Mouse (Mus musculus) spleen, embryonic (tissue): ENCODE measurements around the gene Asb1.

Experiments
- CTCF ChIA-PET: fragments of 350-600 bp; sonication (Branson Sonifier 250); formaldehyde crosslinking; loops from one replicate; lab custom pipeline; 2022; lab: Charles Lee

Gene Asb1

GRCm38 (mm10) chr1:91601362-91602096, 61.2 kb downstream of the Asb1 start:
- CTCF ChIA-PET: no interaction called here

DNA sequence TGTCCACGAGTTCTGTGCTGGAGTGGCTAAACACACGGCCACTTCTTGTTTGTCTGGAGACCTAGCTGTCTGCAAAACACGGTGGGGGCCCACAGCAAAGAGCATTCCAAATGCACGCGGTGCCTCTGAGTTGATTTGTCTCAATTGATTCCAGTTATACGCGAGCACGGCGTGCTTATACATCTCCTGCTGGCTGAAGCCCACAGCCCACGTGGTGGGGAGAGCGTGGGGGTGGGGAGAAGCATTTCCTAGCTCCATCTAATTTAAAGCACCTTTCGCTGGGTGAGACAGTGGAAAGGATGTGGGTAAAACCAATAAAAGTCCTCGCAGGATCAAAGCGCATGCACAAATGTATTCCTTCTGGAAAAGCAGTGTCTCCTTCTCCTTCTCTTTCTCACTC, 65.3 kb downstream of the Asb1 start:
- CTCF ChIA-PET: interaction anchor here (0.5 kb wide), 1 partner anchor 38 kb away, joined by 3 read pairs; no protein-coding TSS in a partner anchor

DNA sequence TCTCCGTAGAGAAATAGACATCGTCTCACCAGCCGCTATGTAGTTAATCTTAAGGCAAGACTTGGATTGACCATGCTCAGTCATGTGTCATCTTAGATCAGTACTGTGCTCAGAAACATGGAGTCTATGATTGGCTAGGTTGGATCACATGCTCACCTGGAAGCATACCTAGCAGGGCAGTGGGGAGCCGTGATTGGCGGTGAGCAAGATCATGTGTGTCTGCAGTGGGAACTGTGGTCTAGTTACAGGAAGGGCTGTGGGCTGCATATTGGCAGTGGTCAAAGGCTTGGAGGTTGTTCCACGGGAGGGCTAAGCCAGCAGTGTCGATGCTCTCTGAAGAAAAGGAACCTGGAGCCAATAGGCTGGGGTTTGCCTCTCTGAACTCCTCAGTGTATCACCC, 66.4 kb downstream of the Asb1 start:
- CTCF ChIA-PET: no interaction called here

DNA sequence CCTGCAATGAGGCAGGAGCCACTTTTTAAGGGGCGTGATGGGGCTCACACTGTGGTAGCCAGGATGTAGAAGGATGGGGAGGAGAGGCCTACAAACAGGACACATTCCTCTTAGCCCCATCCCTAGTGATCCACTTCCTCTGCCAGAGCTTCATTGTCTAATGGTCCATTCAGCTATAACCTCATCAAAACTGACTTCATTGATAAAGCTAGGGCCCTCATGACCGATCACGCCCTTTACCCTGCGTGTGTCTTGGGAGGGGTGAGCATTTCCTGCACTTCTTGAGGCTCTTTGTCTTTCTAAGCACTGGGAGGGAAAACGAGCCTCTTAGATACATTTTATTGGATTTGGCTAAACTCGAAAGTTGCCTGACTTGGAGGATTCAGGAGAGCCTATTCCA, 66.8 kb downstream of the Asb1 start:
- CTCF ChIA-PET: no interaction called here
